Mouse (Mus musculus) adrenal gland, postnatal 36 days (tissue): Measurements from ENCODE around the gene Lrp10. TPM values are rescaled to one million over a fixed set of nuclear protein-coding genes. Genes with fewer than 3 reads are reported as not detected.

ENCODE experiments used
- total RNA-seq, 2 experiments: library from RNA; stranded (reverse); gene quantifications; 2 replicates each; pipeline ENCODE4 v1.2.3; 2021

Gene Lrp10
- total RNA-seq, 2 experiments from 2014 or later: 106 to 131 TPM

Other genes starting within 250 kb of the Lrp10 start
- 100 to 1,000 TPM; 341 to 382 TPM for gene Dad1, start 210.0 kb upstream of the Lrp10 start, total RNA-seq
- gene Abhd4, start 209.9 kb upstream of the Lrp10 start, total RNA-seq: 100 to 1,000 TPM; 479 to 663 TPM
- not detected for gene Olfr49, start 179.2 kb upstream of the Lrp10 start, total RNA-seq
- gene Oxa1l, start 103.3 kb upstream of the Lrp10 start, total RNA-seq: 100 to 1,000 TPM in 1 of 2 experiments, 10 to 100 TPM in 1; 81.8 to 102 TPM
- gene Slc7a7, start 46.4 kb upstream of the Lrp10 start, total RNA-seq: 1 to 10 TPM; 3.8 to 4.0 TPM
- 100 to 1,000 TPM; 211 to 217 TPM for gene Mrpl52, start 37.2 kb upstream of the Lrp10 start, total RNA-seq
- 10 to 100 TPM; 42.2 to 54.4 TPM for gene Mmp14, start 32.5 kb upstream of the Lrp10 start, total RNA-seq
- gene Rem2, start 12.0 kb downstream of the Lrp10 start, total RNA-seq: under 1 TPM; 0.66 to 0.79 TPM
- gene Prmt5, start 53.4 kb downstream of the Lrp10 start, total RNA-seq: 10 to 100 TPM; 43.8 to 51.3 TPM
- 10 to 100 TPM; 22.5 to 27.0 TPM for gene Haus4, start 90.5 kb downstream of the Lrp10 start, total RNA-seq
- 10 to 100 TPM; 17.5 to 24.8 TPM for gene Ajuba, start 113.4 kb downstream of the Lrp10 start, total RNA-seq
- gene 4931414P19Rik, start 141.9 kb downstream of the Lrp10 start, total RNA-seq: 1 to 10 TPM; 4.3 to 6.0 TPM
- gene Psmb5, start 153.9 kb downstream of the Lrp10 start, total RNA-seq: 100 to 1,000 TPM; 347 to 407 TPM
- not detected for gene Psmb11, start 157.3 kb downstream of the Lrp10 start, total RNA-seq
- not detected for gene Gm17606, start 176.8 kb downstream of the Lrp10 start, total RNA-seq
- gene Cdh24, start 177.2 kb downstream of the Lrp10 start, total RNA-seq: 1 to 10 TPM in 1 of 2 experiments, under 1 TPM in 1; 0.95 to 1.4 TPM
- 10 to 100 TPM; 40.6 to 42.1 TPM for gene 1700123O20Rik, start 222.1 kb downstream of the Lrp10 start, total RNA-seq
- gene Acin1, start 222.8 kb downstream of the Lrp10 start, total RNA-seq: 100 to 1,000 TPM; 140 to 178 TPM
- gene Gm29776, start 234.7 kb downstream of the Lrp10 start, total RNA-seq: under 1 TPM in 1 of 2 experiments, not detected in 1; 0.23 TPM
- gene Cebpe, start 248.0 kb downstream of the Lrp10 start, total RNA-seq: not detected